Mouse (Mus musculus) megakaryocyte, embryonic 14.5 days (primary cell): ENCODE measurements around the gene Trabd2b.

Experiments
- FLI1 ChIP-seq: IDR thresholded peaks from 2 replicates; pipeline ENCODE4 v1.6.1; 2012; ENCODE audit warnings: low read length, inconsistent platforms, mixed read lengths
- GATA1 ChIP-seq: IDR thresholded peaks from 3 replicates; pipeline ENCODE4 v1.6.1; 2012; ENCODE audit warnings: mixed read lengths, low read length, inconsistent platforms, borderline replicate concordance

GRCm38 (mm10) chr4:114454495-114455186 is 48.1 kb downstream of the Trabd2b start:
- TF ChIP-seq GATA1 (no peak), FLI1 (no peak)
